Mouse (Mus musculus): ENCODE measurements around the gene Gm49337. TPM values are rescaled to one million over a fixed set of nuclear protein-coding genes. Genes with fewer than 3 reads are reported as not detected.
A peak's percentile ranks its signal among the peaks of the same experiment; 100 is the strongest.

Gm49337 gene
- total and polyA plus RNA-seq, 2 experiments from 2014 or later: not detected

DNA sequence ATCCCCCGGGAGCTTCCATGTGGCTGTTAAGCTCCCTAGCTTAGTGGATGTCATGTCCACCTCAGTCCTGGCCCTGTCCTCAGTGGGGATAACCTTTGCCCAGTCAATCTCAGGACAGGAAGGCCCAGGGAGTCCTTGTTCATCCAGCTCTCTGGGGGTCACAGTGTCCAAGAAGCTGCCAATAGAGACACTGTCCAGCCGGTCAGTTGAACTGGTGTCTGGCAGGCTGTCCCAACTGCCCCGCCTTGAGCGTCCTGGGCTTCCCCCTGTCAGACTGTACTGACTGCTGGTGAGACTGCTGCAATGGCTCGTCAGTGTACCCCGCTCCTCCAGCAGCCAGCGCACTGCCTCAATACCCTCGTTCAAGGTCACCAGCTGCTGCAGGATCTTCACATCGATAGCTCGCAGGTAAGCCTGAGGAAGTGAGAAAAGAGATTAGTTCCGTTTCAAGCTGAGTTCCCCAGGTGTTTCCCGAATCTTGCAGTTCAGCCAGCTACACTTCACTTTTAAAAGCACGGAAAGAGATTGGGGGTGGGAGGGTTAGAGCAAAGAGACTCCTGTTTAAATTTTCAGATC is 35.7 kb upstream of the Gm49337 start:
- H3K4me2 ChIP-seq (ENCODE audit: low read depth, low read length): no peak overlapping the region
- DNase-seq (ENCODE audit: low spot score) (no peak), ATAC-seq (no peak)
- no peak for TF ChIP-seq CTCF (IDR thresholded peaks at IDR 0.05; ENCODE audit: low read depth)
- no peaks in the 10 kb centered on the region for H3K9me3 ChIP-seq (ENCODE audit: low read length)
- no peak overlapping the region for H3K27ac ChIP-seq
- no peak overlapping the region for H3K9ac ChIP-seq (replicated peaks; ENCODE audit: low read length)
- H3K27me3 ChIP-seq (ENCODE audit: insufficient read depth, low read length): no peaks in the 10 kb centered on the region
- WGBS: 50% methylated on average over 13 of the region's 13 CpGs
- no peak overlapping the region for H3K4me3 ChIP-seq (ENCODE audit: low read length)
- no peaks in the 10 kb centered on the region for H3K36me3 ChIP-seq (ENCODE audit: insufficient read depth, low read length)
- no peaks in the 10 kb centered on the region for H3K4me1 ChIP-seq (ENCODE audit: insufficient read depth, low read length)

DNA sequence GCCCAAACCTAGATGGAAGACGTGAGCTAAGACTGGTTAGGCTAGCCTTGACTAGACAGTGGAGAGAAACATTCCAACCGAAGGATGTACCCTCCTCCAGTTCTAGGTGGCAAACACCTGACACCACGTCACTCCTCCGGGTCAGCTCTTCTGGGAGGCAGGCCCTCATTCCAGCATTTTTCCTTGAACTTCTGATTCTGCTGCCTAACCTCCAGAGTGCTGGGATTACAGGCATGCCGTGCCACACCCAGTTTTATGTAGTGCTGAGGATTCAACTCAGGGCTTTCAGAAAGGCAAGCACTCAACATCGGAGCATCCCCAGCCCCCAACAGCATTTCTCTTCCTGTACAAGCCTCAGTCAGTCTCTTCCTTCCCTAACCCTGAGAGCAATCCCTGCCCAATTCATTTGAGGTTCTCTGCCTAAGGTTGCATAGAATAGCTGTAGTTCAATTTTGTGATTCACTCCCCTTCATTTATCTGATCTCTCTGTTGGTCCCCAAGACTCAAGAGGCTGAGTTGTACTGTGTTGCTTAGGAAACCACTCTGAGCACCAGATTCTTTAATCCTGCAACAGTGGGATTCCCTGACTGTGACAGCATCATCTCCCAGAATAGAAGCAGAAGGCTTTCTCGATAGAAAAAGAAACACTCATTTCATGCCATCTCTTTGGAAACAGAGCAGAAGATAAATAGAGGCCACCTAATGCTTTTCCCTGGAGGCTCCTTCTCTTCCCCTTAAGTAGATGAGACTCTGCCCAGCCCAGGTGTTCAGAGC is 32.2 kb upstream of the Gm49337 start:
- Histone ChIP-seq H3K36me3 (ENCODE audit: insufficient read depth, low read length) (no peaks in the 10 kb centered on the region), H3K27me3 (ENCODE audit: insufficient read depth, low read length) (no peaks in the 10 kb centered on the region), H3K4me2 (ENCODE audit: low read depth, low read length) (no peak overlapping the region), H3K9ac (replicated peaks; ENCODE audit: low read length) (no peak overlapping the region), H3K4me3 (ENCODE audit: low read length) (no peak overlapping the region), H3K9me3 (ENCODE audit: low read length) (no peaks in the 10 kb centered on the region), H3K27ac (no peak overlapping the region), H3K4me1 (ENCODE audit: insufficient read depth, low read length) (peaks cover 7% of the 10 kb centered on the region; the same call in 1 of the 2 replicates)
- no peak for TF ChIP-seq CTCF (IDR thresholded peaks at IDR 0.05; ENCODE audit: low read depth)
- ATAC-seq (no peak), DNase-seq (ENCODE audit: low spot score) (no peak)
- 76% methylated on average over 7 of the region's 7 CpGs for WGBS

DNA sequence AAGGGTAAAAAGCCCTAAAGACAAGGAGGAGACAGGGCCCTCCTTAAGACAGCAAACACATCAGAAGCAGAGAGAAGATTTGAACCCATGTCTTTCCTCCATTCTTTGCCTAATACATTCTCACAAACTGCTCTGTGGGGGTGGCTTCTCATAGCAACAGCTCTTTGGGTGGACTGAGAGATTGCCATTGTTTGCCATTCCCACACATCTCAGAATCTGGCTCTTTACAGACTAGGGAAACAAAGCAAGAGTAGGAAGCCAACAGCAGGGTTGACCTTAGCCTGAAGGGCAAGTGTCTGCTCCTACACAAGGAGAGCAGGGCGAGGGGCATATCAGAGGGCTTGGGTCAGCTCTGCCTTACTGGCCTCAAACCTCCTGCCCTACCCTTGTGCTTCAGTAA is 31.4 kb upstream of the Gm49337 start:
- H3K27me3 ChIP-seq (ENCODE audit: insufficient read depth, low read length): no peaks in the 10 kb centered on the region
- no peak for ATAC-seq
- no peak for DNase-seq (ENCODE audit: low spot score)
- TF ChIP-seq CTCF (IDR thresholded peaks at IDR 0.05; ENCODE audit: low read depth): no peak
- no peaks in the 10 kb centered on the region for H3K36me3 ChIP-seq (ENCODE audit: insufficient read depth, low read length)
- H3K9ac ChIP-seq (replicated peaks; ENCODE audit: low read length): no peak overlapping the region
- H3K9me3 ChIP-seq (ENCODE audit: low read length): no peaks in the 10 kb centered on the region
- peaks cover 7% of the 10 kb centered on the region; the same call in 1 of the 2 replicates for H3K4me1 ChIP-seq (ENCODE audit: insufficient read depth, low read length)
- no peak overlapping the region for H3K4me3 ChIP-seq (ENCODE audit: low read length)
- no peak overlapping the region for H3K4me2 ChIP-seq (ENCODE audit: low read depth, low read length)
- H3K27ac ChIP-seq: no peak overlapping the region
- 69% methylated on average over 1 of the region's 1 CpGs for whole genome bisulfite sequencing

DNA sequence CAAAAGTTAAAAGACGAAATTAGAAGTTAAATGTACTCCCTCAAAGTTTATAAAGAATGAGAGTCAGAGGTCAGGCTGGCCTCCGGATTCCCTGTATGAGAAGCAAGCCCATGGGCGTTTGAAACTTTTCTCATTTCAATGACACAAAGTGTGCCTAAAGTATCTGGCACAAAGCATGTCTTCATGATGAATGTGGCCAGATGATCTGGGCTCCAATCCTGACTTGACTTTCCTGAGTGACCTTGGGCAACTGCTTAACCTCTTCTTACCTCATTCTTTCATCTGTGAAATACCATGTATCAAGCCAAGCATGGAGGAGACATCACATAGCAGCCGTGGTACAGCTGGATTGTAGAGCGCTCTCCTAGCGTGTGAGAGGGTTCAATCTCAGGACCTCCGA is 30.9 kb upstream of the Gm49337 start:
- H3K4me3 ChIP-seq (ENCODE audit: low read length): no peak overlapping the region
- H3K36me3 ChIP-seq (ENCODE audit: insufficient read depth, low read length): no peaks in the 10 kb centered on the region
- no peak overlapping the region for H3K4me2 ChIP-seq (ENCODE audit: low read depth, low read length)
- no peak overlapping the region for H3K9ac ChIP-seq (replicated peaks; ENCODE audit: low read length)
- no peaks in the 10 kb centered on the region for H3K27me3 ChIP-seq (ENCODE audit: insufficient read depth, low read length)
- TF ChIP-seq CTCF (IDR thresholded peaks at IDR 0.05; ENCODE audit: low read depth): no peak
- DNase-seq (ENCODE audit: low spot score) (no peak), ATAC-seq (no peak)
- H3K27ac ChIP-seq: no peak overlapping the region
- 68% methylated on average over 7 of the region's 7 CpGs for WGBS
- no peaks in the 10 kb centered on the region for H3K9me3 ChIP-seq (ENCODE audit: low read length)
- H3K4me1 ChIP-seq (ENCODE audit: insufficient read depth, low read length): peaks cover 7% of the 10 kb centered on the region; the same call in 1 of the 2 replicates

DNA sequence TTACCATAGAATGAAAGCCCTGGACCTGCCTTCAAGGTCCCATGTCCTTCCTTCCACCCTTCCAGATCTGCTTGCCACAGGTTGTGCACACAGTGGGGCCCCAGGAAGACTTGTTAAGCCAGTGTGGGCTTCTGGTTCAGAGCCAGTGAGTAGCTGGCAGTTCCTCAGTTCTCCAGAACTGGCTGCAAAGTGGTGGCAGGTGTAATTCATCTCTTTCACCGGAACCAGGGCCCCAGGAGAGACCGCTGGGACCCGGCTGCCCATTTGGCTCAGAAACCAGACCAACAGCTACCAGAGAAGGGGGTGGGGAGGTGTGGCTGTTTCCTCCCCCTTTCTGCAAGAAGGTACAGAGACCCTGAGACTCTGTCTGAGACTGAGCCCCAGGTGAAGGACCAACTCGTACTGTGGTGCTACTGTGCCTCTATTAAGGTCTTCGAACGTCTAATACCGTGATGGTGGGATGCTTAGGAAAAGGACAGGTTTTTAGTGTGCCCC is 29.8 kb upstream of the Gm49337 start:
- Histone ChIP-seq H3K4me3 (ENCODE audit: low read length) (peak overlapping the region; percentile 67), H3K4me2 (ENCODE audit: low read depth, low read length) (peak overlapping the region; percentile 86), H3K27ac (peak overlapping the region; percentile 60), H3K27me3 (ENCODE audit: insufficient read depth, low read length) (no peaks in the 10 kb centered on the region), H3K9ac (replicated peaks; ENCODE audit: low read length) (peak overlapping the region; percentile 71), H3K9me3 (ENCODE audit: low read length) (no peaks in the 10 kb centered on the region), H3K36me3 (ENCODE audit: insufficient read depth, low read length) (no peaks in the 10 kb centered on the region), H3K4me1 (ENCODE audit: insufficient read depth, low read length) (peaks cover 7% of the 10 kb centered on the region; the same call in 1 of the 2 replicates)
- WGBS: 12% methylated on average over 7 of the region's 7 CpGs
- ATAC-seq: peak; percentile 39; the same call in 1 of the 2 replicates
- TF ChIP-seq CTCF (IDR thresholded peaks at IDR 0.05; ENCODE audit: low read depth): no peak; the same call in 1 of the 2 replicates
- peak; percentile 63 for DNase-seq (ENCODE audit: low spot score)

DNA sequence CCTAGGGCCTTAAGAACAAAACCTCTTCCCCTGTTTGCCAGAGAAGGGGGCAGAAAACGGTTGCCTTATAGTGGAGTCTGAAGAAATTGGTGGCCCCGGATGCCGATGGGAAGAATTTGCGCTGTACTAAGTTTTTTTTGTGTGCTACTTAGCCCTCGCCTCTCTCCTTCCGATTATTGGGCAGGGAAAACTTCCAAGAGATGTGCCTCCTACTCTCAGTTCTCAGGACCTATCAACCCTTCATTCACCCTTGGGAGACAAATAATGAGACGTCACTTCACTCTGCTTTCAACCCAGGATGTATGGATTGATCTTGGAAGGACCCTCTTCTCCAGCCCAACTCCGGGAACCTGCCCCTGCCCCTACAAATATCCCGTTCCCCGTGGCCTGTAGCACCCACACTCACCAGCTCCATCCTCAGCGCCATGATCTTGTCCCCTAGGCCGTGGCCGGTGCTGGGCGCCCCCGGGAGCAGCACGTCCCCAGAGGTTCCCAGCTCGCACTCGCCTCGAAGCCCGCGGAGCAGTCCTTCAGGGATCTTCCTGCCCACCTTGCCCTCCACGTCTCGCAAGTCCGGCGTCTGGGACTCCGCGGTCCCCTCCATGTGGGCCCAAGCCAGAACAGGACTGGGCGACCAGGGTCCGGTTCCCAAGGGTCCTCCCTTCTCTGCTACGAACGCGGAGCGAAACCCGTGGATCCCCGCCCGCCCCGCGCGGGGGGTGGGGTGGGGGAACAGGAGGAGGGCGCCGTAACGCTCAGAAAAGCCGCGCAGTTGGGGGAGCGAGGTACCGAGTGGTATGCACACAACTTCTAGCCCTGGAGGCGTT is 29.1 kb upstream of the Gm49337 start:
- Histone ChIP-seq H3K27me3 (ENCODE audit: insufficient read depth, low read length) (no peaks in the 10 kb centered on the region), H3K9ac (replicated peaks; ENCODE audit: low read length) (peak overlapping the region; percentile 71), H3K4me2 (ENCODE audit: low read depth, low read length) (peak overlapping the region; percentile 86), H3K27ac (peak overlapping the region; percentile 11; the same call in 1 of the 2 replicates), H3K36me3 (ENCODE audit: insufficient read depth, low read length) (no peaks in the 10 kb centered on the region), H3K4me3 (ENCODE audit: low read length) (peak overlapping the region; percentile 67), H3K4me1 (ENCODE audit: insufficient read depth, low read length) (peaks cover 7% of the 10 kb centered on the region; the same call in 1 of the 2 replicates), H3K9me3 (ENCODE audit: low read length) (no peaks in the 10 kb centered on the region)
- TF ChIP-seq CTCF (IDR thresholded peaks at IDR 0.05; ENCODE audit: low read depth): no peak
- under 1% methylated on average over 47 of the region's 47 CpGs for WGBS
- DNase-seq (ENCODE audit: low spot score) (peak; percentile 71), ATAC-seq (peak; percentile 67)
